Mouse (Mus musculus) lung, embryonic 15.5 days (tissue): ENCODE data around the gene Prex1. TPM values are rescaled to one million over a fixed set of nuclear protein-coding genes. Genes with fewer than 3 reads are reported as not detected.

Experiments
- ATAC-seq: fragments of 200-750 bp; cut with Nextera tagmentation; 2 replicates; pipeline ENCODE4 v1.8.0; 2017; ENCODE audit warnings: moderate number of reproducible peaks, borderline replicate concordance; ENCODE audit not compliant: low FRiP score, low TSS enrichment; ENCODE audit errors: extremely low read depth
- H3K27ac ChIP-seq: fragments of 300-500 bp; sonication (generic); 2 replicates; pipeline ENCODE4 v1.5.1; 2015; ENCODE audit warnings: moderate library complexity, mild to moderate bottlenecking, inconsistent platforms
- H3K27me3 ChIP-seq: fragments of 300-500 bp; sonication (generic); 2 replicates; pipeline ENCODE4 v1.6.1; 2015; ENCODE audit warnings: inconsistent platforms
- H3K36me3 ChIP-seq: fragments of 300-500 bp; sonication (generic); 2 replicates; pipeline ENCODE4 v1.6.1; 2015; ENCODE audit warnings: inconsistent platforms
- H3K4me1 ChIP-seq: fragments of 300-500 bp; sonication (generic); 2 replicates; pipeline ENCODE4 v1.6.1; 2015; ENCODE audit warnings: inconsistent platforms
- H3K4me2 ChIP-seq: fragments of 300-500 bp; sonication (generic); 2 replicates; pipeline ENCODE4 v1.6.1; 2015; ENCODE audit warnings: inconsistent platforms, mild to moderate bottlenecking, moderate library complexity
- H3K4me3 ChIP-seq: fragments of 300-500 bp; sonication (generic); 2 replicates; pipeline ENCODE4 v1.5.1; 2015; ENCODE audit warnings: mild to moderate bottlenecking, inconsistent platforms
- H3K9ac ChIP-seq: fragments of 300-500 bp; sonication (generic); 2 replicates; pipeline ENCODE4 v1.6.1; 2015; ENCODE audit warnings: inconsistent platforms
- H3K9me3 ChIP-seq: fragments of 300-500 bp; sonication (generic); 2 replicates; pipeline ENCODE4 v1.6.1; 2016; ENCODE audit warnings: inconsistent platforms
- WGBS: fragments of 180-500 bp; shearing (Covaris S2); methylation state at CpG from one replicate; pipeline ENCODE4 v1.1.7; 2015; 5-methylcytosine and 5-hydroxymethylcytosine counted together
- polyA plus RNA-seq: library from polyadenylated mRNA; unstranded; fragments of >200 nt; fragmentation: Nextera tagmentation; extraction: Ambion mirVana; gene quantifications from 2 replicates; pipeline ENCODE4 v1.2.1, GENCODE M21; 2015

The Prex1 gene
- polyA plus RNA-seq, 1 experiment from 2014 or later = 10.6 TPM

- H3K9me3 ChIP-seq = no peaks in the 10 kb centered on the region
- no peaks in the 10 kb centered on the region for H3K36me3 ChIP-seq
- peaks cover 15% of the 10 kb centered on the region for H3K4me1 ChIP-seq
- H3K9ac ChIP-seq = no peak overlapping the region
- peak overlapping the region; percentile 13; the same call in 1 of the 2 replicates for H3K4me2 ChIP-seq
- no peak overlapping the region for H3K4me3 ChIP-seq
- whole genome bisulfite sequencing = 38% methylated on average over 11 of the region's 11 CpGs
- H3K27ac ChIP-seq = peak overlapping the region; percentile 76
- no peaks in the 10 kb centered on the region for H3K27me3 ChIP-seq
- no peak for ATAC-seq
Observed at GRCm38 (mm10) chr2:166655727-166656520, 57.7 kb downstream of the Prex1 start.

- Histone ChIP-seq H3K4me3 (no peak overlapping the region), H3K36me3 (no peaks in the 10 kb centered on the region), H3K27me3 (no peaks in the 10 kb centered on the region), H3K27ac (no peak overlapping the region), H3K9me3 (no peaks in the 10 kb centered on the region), H3K9ac (no peak overlapping the region), H3K4me2 (no peak overlapping the region), H3K4me1 (peaks cover 21% of the 10 kb centered on the region)
- no peak for ATAC-seq
- WGBS = 83% methylated on average over 4 of the region's 4 CpGs
Observed at GRCm38 (mm10) chr2:166655308-166655707, 58.3 kb downstream of the Prex1 start.

- Histone ChIP-seq H3K4me3 (no peak overlapping the region), H3K9ac (no peak overlapping the region), H3K27ac (no peak overlapping the region), H3K27me3 (no peaks in the 10 kb centered on the region), H3K36me3 (no peaks in the 10 kb centered on the region), H3K4me2 (no peak overlapping the region), H3K9me3 (no peaks in the 10 kb centered on the region), H3K4me1 (peaks cover 22% of the 10 kb centered on the region)
- 76% methylated on average over 4 of the region's 4 CpGs for WGBS
- no peak for ATAC-seq
Observed at GRCm38 (mm10) chr2:166654875-166655274, 58.8 kb downstream of the Prex1 start.

- Histone ChIP-seq H3K4me3 (no peak overlapping the region), H3K4me2 (no peak overlapping the region), H3K36me3 (no peaks in the 10 kb centered on the region), H3K9ac (no peak overlapping the region), H3K9me3 (no peaks in the 10 kb centered on the region), H3K4me1 (peaks cover 22% of the 10 kb centered on the region), H3K27me3 (no peaks in the 10 kb centered on the region), H3K27ac (no peak overlapping the region)
- 45% methylated on average over 5 of the region's 5 CpGs for WGBS
- no peak for ATAC-seq
Observed at GRCm38 (mm10) chr2:166653564-166653963, 60.1 kb downstream of the Prex1 start.

GRCm38 (mm10) chr2:166652672-166653071 lies 61.0 kb downstream of the Prex1 start:
- no peak for ATAC-seq
- no peak overlapping the region for H3K27ac ChIP-seq
- no peaks in the 10 kb centered on the region for H3K27me3 ChIP-seq
- H3K4me3 ChIP-seq = no peak overlapping the region
- H3K4me1 ChIP-seq = peaks cover 22% of the 10 kb centered on the region
- no peak overlapping the region for H3K4me2 ChIP-seq
- 63% methylated on average over 4 of the region's 4 CpGs for WGBS
- H3K9me3 ChIP-seq = no peaks in the 10 kb centered on the region
- H3K9ac ChIP-seq = no peak overlapping the region
- H3K36me3 ChIP-seq = no peaks in the 10 kb centered on the region

GRCm38 (mm10) chr2:166651317-166652030 lies 62.2 kb downstream of the Prex1 start:
- 47% methylated on average over 10 of the region's 10 CpGs for WGBS
- H3K27ac ChIP-seq = no peak overlapping the region
- H3K9me3 ChIP-seq = no peaks in the 10 kb centered on the region
- no peak overlapping the region for H3K9ac ChIP-seq
- peaks cover 22% of the 10 kb centered on the region for H3K4me1 ChIP-seq
- H3K27me3 ChIP-seq = no peaks in the 10 kb centered on the region
- H3K4me2 ChIP-seq = no peak overlapping the region
- ATAC-seq = no peak
- no peak overlapping the region for H3K4me3 ChIP-seq
- no peaks in the 10 kb centered on the region for H3K36me3 ChIP-seq

GRCm38 (mm10) chr2:166650414-166650813 lies 63.2 kb downstream of the Prex1 start:
- Histone ChIP-seq H3K4me3 (no peak overlapping the region), H3K9ac (no peak overlapping the region), H3K36me3 (no peaks in the 10 kb centered on the region), H3K4me2 (no peak overlapping the region), H3K4me1 (peaks cover 17% of the 10 kb centered on the region), H3K27me3 (no peaks in the 10 kb centered on the region), H3K9me3 (no peaks in the 10 kb centered on the region), H3K27ac (peak overlapping the region; percentile 56; the same call in 1 of the 2 replicates)
- ATAC-seq = peak; percentile 19; the same call in 1 of the 2 replicates
- 60% methylated on average over 9 of the region's 9 CpGs for WGBS

- H3K9ac ChIP-seq = no peak overlapping the region
- no peak overlapping the region for H3K4me2 ChIP-seq
- H3K27ac ChIP-seq = no peak overlapping the region
Observed at GRCm38 (mm10) chr2:166647242-166647641, 66.4 kb downstream of the Prex1 start.

GRCm38 (mm10) chr2:166646434-166647088 lies 67.1 kb downstream of the Prex1 start:
- no peaks in the 10 kb centered on the region for H3K9me3 ChIP-seq
- peaks cover 14% of the 10 kb centered on the region for H3K4me1 ChIP-seq
- no peak overlapping the region for H3K9ac ChIP-seq
- 63% methylated on average over 12 of the region's 12 CpGs for WGBS
- H3K27ac ChIP-seq = no peak overlapping the region
- no peaks in the 10 kb centered on the region for H3K36me3 ChIP-seq
- H3K4me2 ChIP-seq = no peak overlapping the region
- no peak for ATAC-seq
- H3K4me3 ChIP-seq = no peak overlapping the region
- no peaks in the 10 kb centered on the region for H3K27me3 ChIP-seq

More at GRCm38 (mm10) chr2:166647242-166647641, 66.4 kb downstream of the Prex1 start:
- Histone ChIP-seq H3K9me3 (no peaks in the 10 kb centered on the region), H3K27me3 (no peaks in the 10 kb centered on the region), H3K4me3 (no peak overlapping the region), H3K4me1 (peaks cover 17% of the 10 kb centered on the region), H3K36me3 (no peaks in the 10 kb centered on the region)
- 66% methylated on average over 7 of the region's 7 CpGs for WGBS
- ATAC-seq = no peak

GRCm38 (mm10) chr2:166644816-166645215 lies 68.8 kb downstream of the Prex1 start:
- Histone ChIP-seq H3K36me3 (no peaks in the 10 kb centered on the region), H3K4me2 (no peak overlapping the region), H3K27ac (no peak overlapping the region), H3K4me3 (no peak overlapping the region), H3K9me3 (no peaks in the 10 kb centered on the region), H3K9ac (no peak overlapping the region), H3K27me3 (no peaks in the 10 kb centered on the region), H3K4me1 (no peaks in the 10 kb centered on the region)
- no peak for ATAC-seq
- 69% methylated on average over 11 of the region's 11 CpGs for WGBS

- H3K4me3 ChIP-seq = no peak overlapping the region
- no peak for ATAC-seq
- H3K27ac ChIP-seq = no peak overlapping the region
- no peaks in the 10 kb centered on the region for H3K27me3 ChIP-seq
- H3K4me1 ChIP-seq = 0 out of 2 replicates have a peak, but pooled peaks cover 4% of the 10 kb centered on the region
- H3K9me3 ChIP-seq = no peaks in the 10 kb centered on the region
- no peak overlapping the region for H3K9ac ChIP-seq
- H3K36me3 ChIP-seq = no peaks in the 10 kb centered on the region
- 86% methylated on average over 8 of the region's 8 CpGs for WGBS
- H3K4me2 ChIP-seq = no peak overlapping the region
Observed at GRCm38 (mm10) chr2:166642581-166642987, 71.0 kb downstream of the Prex1 start.
